27 mouse cellular contexts compared by ENCODE assay signal in the genomic region with DNA sequence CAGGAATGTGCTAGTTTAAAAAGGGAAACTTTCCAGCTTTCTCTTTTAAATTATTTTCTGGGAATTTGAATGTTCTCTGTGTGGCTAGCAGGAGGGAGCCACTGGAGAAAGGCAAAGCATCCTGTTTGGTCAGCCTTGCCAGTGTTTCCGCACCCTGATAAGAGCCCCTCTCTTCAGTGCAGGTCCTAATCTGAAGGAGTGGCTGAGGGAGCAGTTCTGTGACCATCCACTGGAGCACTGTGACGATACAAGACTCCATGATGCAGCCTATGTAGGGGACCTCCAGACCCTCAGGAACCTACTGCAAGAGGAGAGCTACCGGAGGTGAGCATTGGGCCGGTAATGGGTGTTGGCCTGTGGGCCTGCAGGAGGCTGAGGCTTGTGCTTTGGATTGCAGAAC. TPM values are rescaled to one million over a fixed set of nuclear protein-coding genes. Genes with fewer than 3 reads are reported as not detected.
A peak's percentile ranks its signal among the peaks of the same experiment; 100 is the strongest.
DNase-seq lines count a peak whose midpoint lies in the region; ATAC-seq and TF ChIP-seq lines count a peak whose summit lies in the region.
"Had no signal": no experiment of that assay in that cellular context is flagged by ENCODE, and none has a peak within 500 bp of the region (broad histone marks: within the 10 kb centered on the region; RNA-seq: fewer than 3 reads in every experiment).

No protein-coding gene starts in this region.

- H3K36me3 ChIP-seq in heart, embryonic 12.5 days: peaks cover 45% of the 10 kb centered on the region
- H3K36me3 ChIP-seq in liver, embryonic 11.5 days (ENCODE audit: control insufficient read depth, insufficient read depth, low read length): peaks cover 22% of the 10 kb centered on the region
- H3K36me3 ChIP-seq in liver, postnatal 0 days (replicated peaks; ENCODE audit: insufficient read depth, low read length): peaks cover 43% of the 10 kb centered on the region
- peaks cover 26% of the 10 kb centered on the region for H3K36me3 ChIP-seq in intestine, postnatal 0 days (ENCODE audit: control insufficient read depth, insufficient read depth)

- peak overlapping the region; percentile 64 for H3K27ac ChIP-seq in heart, embryonic 12.5 days (ENCODE audit: poor library complexity, severe bottlenecking)
- H3K27ac ChIP-seq in liver, embryonic 11.5 days (ENCODE audit: low read depth, low read length): peak overlapping the region; percentile 66; the same call in 1 of the 2 replicates
- peak overlapping the region; percentile 34; the same call in 1 of the 2 replicates for H3K27ac ChIP-seq in liver, postnatal 0 days (ENCODE audit: low read depth)
- no peak overlapping the region for H3K27ac ChIP-seq in intestine, postnatal 0 days (ENCODE audit: low read depth, low read length)
- H3K27ac ChIP-seq: embryonic facial prominence, embryonic 12.5 days; forebrain, embryonic 15.5 days; hindbrain, embryonic 12.5 days; limb, embryonic 12.5 days; midbrain, embryonic 15.5 days; neural tube, embryonic 12.5 days had no signal

- no peak overlapping the region for H3K9ac ChIP-seq in heart, embryonic 12.5 days
- H3K9ac ChIP-seq in liver, embryonic 11.5 days (ENCODE audit: low read depth, low read length): peak overlapping the region; percentile 2; the same call in 1 of the 2 replicates
- H3K9ac ChIP-seq in liver, postnatal 0 days (replicated peaks): no peak overlapping the region
- H3K9ac ChIP-seq in intestine, postnatal 0 days (ENCODE audit: low read depth, low read length): no peak overlapping the region
- H3K9ac ChIP-seq: embryonic facial prominence, embryonic 12.5 days; forebrain, embryonic 15.5 days; hindbrain, embryonic 12.5 days; limb, embryonic 12.5 days; midbrain, embryonic 15.5 days; neural tube, embryonic 12.5 days had no signal

- intact Hi-C loops in heart, postnatal 25 days (cut with DNase I): loop anchor here (10.0 kb wide), 1 partner anchor 931 kb away; the partner anchor contains the start of gene Ndufa10

- 0 out of 2 replicates have a peak, but pooled peaks cover 5% of the 10 kb centered on the region for H3K27me3 ChIP-seq in heart, embryonic 12.5 days (replicated peaks)
- no peaks in the 10 kb centered on the region for H3K27me3 ChIP-seq in liver, embryonic 11.5 days (replicated peaks; ENCODE audit: control insufficient read depth, insufficient read depth, low read length)
- H3K27me3 ChIP-seq in liver, postnatal 0 days (ENCODE audit: insufficient read depth, low read length): no peaks in the 10 kb centered on the region
- no peaks in the 10 kb centered on the region for H3K27me3 ChIP-seq in intestine, postnatal 0 days (replicated peaks; ENCODE audit: control insufficient read depth, insufficient read depth, low read length)
- H3K27me3 ChIP-seq: CH12.LX had no signal

- H3K4me1 ChIP-seq in heart, embryonic 12.5 days (replicated peaks): peaks cover 24% of the 10 kb centered on the region
- H3K4me1 ChIP-seq in liver, embryonic 11.5 days (replicated peaks; ENCODE audit: control insufficient read depth, insufficient read depth, low read length): peaks cover 38% of the 10 kb centered on the region
- peaks cover 32% of the 10 kb centered on the region for H3K4me1 ChIP-seq in liver, postnatal 0 days (ENCODE audit: insufficient read depth)
- H3K4me1 ChIP-seq in intestine, postnatal 0 days (replicated peaks; ENCODE audit: control insufficient read depth, insufficient read depth, low read length): 0 out of 2 replicates have a peak, but pooled peaks cover 11% of the 10 kb centered on the region

- peak; percentile 34 for TF ChIP-seq CTCF in liver, postnatal 0 days (IDR thresholded peaks at IDR 0.05; ENCODE audit: low read depth)
- TF ChIP-seq CTCF in intestine, postnatal 0 days (IDR thresholded peaks at IDR 0.05; ENCODE audit: low read depth): no peak

- H3K4me2 ChIP-seq in heart, embryonic 12.5 days: peak overlapping the region; percentile 48
- peak overlapping the region; percentile 43 for H3K4me2 ChIP-seq in liver, embryonic 11.5 days
- H3K4me2 ChIP-seq in liver, postnatal 0 days (ENCODE audit: low read depth, low read length): peak overlapping the region; percentile 59
- no peak overlapping the region for H3K4me2 ChIP-seq in intestine, postnatal 0 days (replicated peaks; ENCODE audit: low read depth)
- H3K4me2 ChIP-seq: embryonic facial prominence, embryonic 12.5 days; forebrain, embryonic 15.5 days; hindbrain, embryonic 12.5 days; limb, embryonic 12.5 days; midbrain, embryonic 15.5 days; neural tube, embryonic 12.5 days had no signal

- DNase-seq in heart, postnatal 25 days (ENCODE audit: low spot score): no peak
- peak; percentile 42 for DNase-seq in c-Kit-negative CD71-positive TER-119-positive erythroid progenitor cells, embryonic 14.5 days (ENCODE audit: low read depth, low spot score)
- no peak for DNase-seq in liver, embryonic 11.5 days (ENCODE audit: low spot score)
- DNase-seq in liver, postnatal 0 days: no peak
- no peak for DNase-seq in lung, postnatal 36 days
- DNase-seq: adrenal gland, postnatal 10 days; B cell, adult 2 months; cerebellum, postnatal 10 days; gastrocnemius, postnatal 10 days; heart, postnatal 14 days; kidney, adult 18-20 months; kidney, postnatal 4 days; lung, adult 2 months; lung, postnatal 14 days; retina, postnatal 1 day; right cerebral cortex, postnatal 25 days; thymus, postnatal 25 days had no signal

- H3K9me3 ChIP-seq in heart, embryonic 12.5 days (replicated peaks): no peaks in the 10 kb centered on the region
- no peaks in the 10 kb centered on the region for H3K9me3 ChIP-seq in liver, embryonic 11.5 days (ENCODE audit: control insufficient read depth, low read length)
- no peaks in the 10 kb centered on the region for H3K9me3 ChIP-seq in liver, postnatal 0 days (ENCODE audit: low read length)
- H3K9me3 ChIP-seq in intestine, postnatal 0 days (ENCODE audit: control insufficient read depth): no peaks in the 10 kb centered on the region
- H3K9me3 ChIP-seq: embryonic facial prominence, embryonic 12.5 days; forebrain, embryonic 15.5 days; G1E; hindbrain, embryonic 12.5 days; limb, embryonic 12.5 days; midbrain, embryonic 15.5 days; neural tube, embryonic 12.5 days had no signal

- ATAC-seq in heart, embryonic 12.5 days (ENCODE audit: insufficient number of reproducible peaks, low FRiP score): peak; percentile 43
- ATAC-seq in liver, embryonic 11.5 days (replicated peaks; ENCODE audit: low FRiP score): no peak; the same call in 1 of the 2 replicates
- no peak for ATAC-seq in liver, postnatal 0 days
- no peak for ATAC-seq in intestine, postnatal 0 days
- ATAC-seq: forebrain, embryonic 15.5 days; midbrain, embryonic 15.5 days had no signal

- WGBS in heart, embryonic 12.5 days: 48% methylated on average over 4 of the region's 4 CpGs
- WGBS in liver, embryonic 11.5 days: 52% methylated on average over 4 of the region's 4 CpGs
- 65% methylated on average over 4 of the region's 4 CpGs for WGBS in liver, postnatal 0 days (ENCODE audit: insufficient replicate concordance)
- WGBS in intestine, postnatal 0 days: 94% methylated on average over 4 of the region's 4 CpGs

- TF ChIP-seq EP300 in liver, postnatal 0 days (IDR thresholded peaks at IDR 0.05; ENCODE audit: low read depth): no peak

- peak overlapping the region; percentile 10; the same call in 1 of the 2 replicates for H3K4me3 ChIP-seq in heart, embryonic 12.5 days
- peak overlapping the region; percentile 5; the same call in 1 of the 2 replicates for H3K4me3 ChIP-seq in liver, embryonic 11.5 days (ENCODE audit: low read depth, low read length)
- peak overlapping the region; percentile 15; the same call in 1 of the 2 replicates for H3K4me3 ChIP-seq in liver, postnatal 0 days (ENCODE audit: low read depth, low read length)
- H3K4me3 ChIP-seq in intestine, postnatal 0 days (ENCODE audit: low read depth, low read length): no peak overlapping the region
- H3K4me3 ChIP-seq: embryonic facial prominence, embryonic 12.5 days; forebrain, embryonic 15.5 days; hindbrain, embryonic 12.5 days; limb, embryonic 12.5 days; midbrain, embryonic 15.5 days; neural tube, embryonic 12.5 days had no signal

RNA-seq across cellular contexts. Expression of gene Asb1, which starts 3.6 kb away (rescaled TPM):
- polyA plus RNA-seq in heart, embryonic 12.5 days (2016; fragmentation: Nextera tagmentation; extraction: Ambion mirVana): 11.0 and 12.3 TPM in 2 replicates
- total RNA-seq in heart, postnatal 25 days (2021): 10 to 100 TPM; 16.1 to 17.3 TPM
- polyA plus RNA-seq in liver, embryonic 11.5 days (2014; fragmentation: Nextera tagmentation; extraction: Ambion mirVana): 12.2 and 13.4 TPM in 2 replicates
- polyA plus RNA-seq in liver, postnatal 0 days (2015; fragmentation: Nextera tagmentation; extraction: Ambion mirVana): 4.6 and 4.8 TPM in 2 replicates
- polyA plus RNA-seq in intestine, postnatal 0 days (2015; fragmentation: Nextera tagmentation; extraction: Ambion mirVana): 2.6 TPM in 2 replicates

RNA-seq across cellular contexts. Expression of gene Traf3ip1, which starts 49.5 kb away (rescaled TPM):
- 4.8 and 6.0 TPM in 2 replicates for polyA plus RNA-seq in heart, embryonic 12.5 days (2016; fragmentation: Nextera tagmentation; extraction: Ambion mirVana)
- total RNA-seq in heart, postnatal 25 days (2021): 1 to 10 TPM; 5.7 to 5.9 TPM
- 4.4 TPM in 2 replicates for polyA plus RNA-seq in liver, embryonic 11.5 days (2014; fragmentation: Nextera tagmentation; extraction: Ambion mirVana)
- polyA plus RNA-seq in liver, postnatal 0 days (2015; fragmentation: Nextera tagmentation; extraction: Ambion mirVana): 2.2 and 2.5 TPM in 2 replicates
- 3.3 and 3.7 TPM in 2 replicates for polyA plus RNA-seq in intestine, postnatal 0 days (2015; fragmentation: Nextera tagmentation; extraction: Ambion mirVana)
